ENCODE assay signal across 8 mouse cellular contexts in the genomic region with DNA sequence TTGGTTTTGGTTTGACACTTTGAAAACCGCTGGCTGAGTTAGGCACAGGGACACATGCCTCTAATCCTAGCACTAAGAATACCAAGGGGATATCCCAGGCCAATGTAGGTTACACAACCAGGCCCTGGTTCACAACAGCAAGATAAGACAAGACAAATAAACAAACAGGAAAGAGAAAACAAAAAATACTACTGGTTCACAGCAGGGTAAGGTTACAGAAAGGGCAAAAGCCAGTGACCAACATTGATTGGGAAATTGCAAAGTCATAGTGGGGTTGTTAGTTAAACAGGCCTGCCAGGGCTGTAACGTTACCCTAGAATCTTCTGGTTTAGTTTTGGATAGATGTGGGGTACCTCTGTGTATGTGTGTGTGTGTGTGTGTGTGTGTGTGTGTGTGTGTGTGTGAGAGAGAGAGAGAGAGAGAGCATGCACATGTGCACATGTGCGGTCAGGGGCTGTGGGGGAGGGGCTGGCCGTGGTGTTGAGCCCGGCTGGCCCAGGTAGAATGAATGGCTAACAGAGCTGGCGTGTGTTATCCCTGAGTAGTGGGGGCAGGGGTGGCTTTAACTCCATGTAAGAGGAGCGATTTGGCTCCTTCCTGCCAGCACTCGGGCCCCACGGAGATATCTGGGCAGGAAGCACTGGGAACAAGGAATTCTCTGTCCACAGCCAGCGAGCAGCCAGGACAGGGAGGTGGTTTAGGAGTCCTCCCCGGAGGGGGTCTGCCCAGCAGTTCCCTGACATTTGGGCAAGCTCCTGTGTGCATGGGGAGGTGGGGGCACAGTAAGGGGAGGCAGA. TPM values are rescaled to one million over a fixed set of nuclear protein-coding genes. Genes with fewer than 3 reads are reported as not detected.
A peak's percentile ranks its signal among the peaks of the same experiment; 100 is the strongest.
DNase-seq lines count a peak whose midpoint lies in the region; ATAC-seq lines count a peak whose summit lies in the region.

No protein-coding gene starts in this region.

- DNase-seq in 416B (ENCODE audit: low read depth) (peak; percentile 79), NIH3T3 (ENCODE audit: low read depth) (peak; percentile 33)
- peak; percentile 43 to 56 for DNase-seq in heart, postnatal 10 days
- DNase-seq in limb, embryonic 11.5 days (ENCODE audit: low spot score), result peak; percentile 76
- DNase-seq in left cerebral cortex, postnatal 36 days (ENCODE audit: low spot score in 2 of 2), result no peak
- no peak for DNase-seq in cerebellum, postnatal 4 days (ENCODE audit: low spot score in 2 of 2)
- DNase-seq in natural killer cell, adult 2 months (ENCODE audit: low spot score in 2 of 2), result no peak
- no peak for DNase-seq in layer of hippocampus, postnatal 36 days

- H3K4me2 ChIP-seq in limb, embryonic 11.5 days (ENCODE audit: low read depth, severe bottlenecking), result peak overlapping the region; percentile 15; the same call in 1 of the 2 replicates

- peak; percentile 59 for ATAC-seq in limb, embryonic 11.5 days (ENCODE audit: insufficient number of reproducible peaks, low FRiP score, low TSS enrichment, low read depth)

- H3K36me3 ChIP-seq in limb, embryonic 11.5 days (ENCODE audit: control insufficient read depth, insufficient read depth, low read length), result no peaks in the 10 kb centered on the region

- 24% methylated on average over 11 of the region's 11 CpGs for WGBS in limb, embryonic 11.5 days

- H3K9ac ChIP-seq in limb, embryonic 11.5 days (ENCODE audit: low read length), result peak overlapping the region; percentile 34; the same call in 1 of the 2 replicates

- peak overlapping the region; percentile 86 for H3K27ac ChIP-seq in limb, embryonic 11.5 days (replicated peaks; ENCODE audit: low read depth, low read length)

- H3K9me3 ChIP-seq in limb, embryonic 11.5 days (ENCODE audit: control insufficient read depth, low read length), result no peaks in the 10 kb centered on the region

- no peaks in the 10 kb centered on the region for H3K27me3 ChIP-seq in limb, embryonic 11.5 days (ENCODE audit: control insufficient read depth, insufficient read depth, low read length)

- intact Hi-C loops in heart, postnatal 10 days (cut with DNase I), result no loop called here
- intact Hi-C loops in left cerebral cortex, postnatal 36 days (cut with DNase I), result no loop called here

- H3K4me3 ChIP-seq in limb, embryonic 11.5 days (ENCODE audit: low read depth, low read length), result no peak overlapping the region

- peaks cover 13% of the 10 kb centered on the region for H3K4me1 ChIP-seq in limb, embryonic 11.5 days (ENCODE audit: control insufficient read depth, insufficient read depth, low read length)

RNA-seq across cellular contexts. Expression of gene Epb41l1, which starts 19.2 kb away (rescaled TPM):
- total RNA-seq in heart, postnatal 10 days (2021), result 10 to 100 TPM; 15.9 to 19.9 TPM
- polyA plus RNA-seq in limb, embryonic 11.5 days (2014; fragmentation: Nextera tagmentation; extraction: Ambion mirVana), result 2.1 and 2.2 TPM in 2 replicates
- total RNA-seq in left cerebral cortex, postnatal 36 days (2021), result 100 to 1,000 TPM; 346 to 360 TPM
- total RNA-seq in layer of hippocampus, postnatal 36 days (2021), result 100 to 1,000 TPM; 317 to 355 TPM

Comparison
In these comparisons a context has a peak if more than half of its experiments do, and no peak if none do; other contexts are left out.
1. DNase-seq: peak in 416B (single experiment), NIH3T3 (single experiment), heart, postnatal 10 days (2 of 2) and limb, embryonic 11.5 days (single experiment); none in left cerebral cortex, postnatal 36 days (0 of 2), cerebellum, postnatal 4 days (0 of 2), natural killer cell, adult 2 months (0 of 2) and layer of hippocampus, postnatal 36 days (0 of 2).
2. RNA of gene Epb41l1, which starts 19.2 kb away (total RNA-seq): 346 to 360 TPM in left cerebral cortex, postnatal 36 days and 317 to 355 TPM in layer of hippocampus, postnatal 36 days; 15.9 to 19.9 TPM in heart, postnatal 10 days; every median in the first group is over 10 times any median in the second.